Mouse (Mus musculus) spleen, adult 2 months (tissue): Measurements from ENCODE around the gene Tmem38b.

Experiments
- CTCF ChIP-seq: fragments of 200-500 bp; IDR thresholded peaks from 2 replicates; pipeline ENCODE4 v1.5.1; 2011; ENCODE audit warnings: mild to moderate bottlenecking, inconsistent platforms; ENCODE audit not compliant: insufficient read depth, insufficient read length, insufficient replicate concordance; ENCODE audit errors: extremely low read depth
- POLR2A ChIP-seq: fragments of 200-500 bp; IDR thresholded peaks from 2 replicates; pipeline ENCODE4 v1.6.1; 2011; ENCODE audit warnings: low read depth, low read length, inconsistent platforms

- no peak for TF ChIP-seq CTCF
- TF ChIP-seq POLR2A: no peak
Measured at GRCm38 (mm10) chr4:53907071-53907470, 81.2 kb downstream of the Tmem38b start.
